Mouse (Mus musculus) kidney, postnatal 0 days (tissue): ENCODE results near the gene Ptpn7. TPM values are rescaled to one million over a fixed set of nuclear protein-coding genes. Genes with fewer than 3 reads are reported as not detected.

ENCODE experiments used
- polyA plus RNA-seq: library from polyadenylated mRNA; unstranded; fragments of >200 nt; fragmentation: Nextera tagmentation; extraction: Ambion mirVana; gene quantifications from 2 replicates; pipeline ENCODE4 v1.2.1, GENCODE M21; 2015

The Ptpn7 gene
- polyA plus RNA-seq, 1 experiment from 2014 or later, result 0.38 TPM

Other genes with a start within 250 kb of the Ptpn7 start
- 3.2 and 3.4 TPM in 2 replicates for gene Ppp1r12b, start 176.8 kb upstream of the Ptpn7 start, polyA plus RNA-seq
- 24.7 and 27.1 TPM in 2 replicates for gene Ube2t, start 170.1 kb upstream of the Ptpn7 start, polyA plus RNA-seq
- gene Lgr6, start 27.4 kb upstream of the Ptpn7 start, polyA plus RNA-seq, result 0.83 and 0.88 TPM in 2 replicates
- 47.4 and 49.3 TPM in 2 replicates for gene Arl8a, start 14.1 kb downstream of the Ptpn7 start, polyA plus RNA-seq
- not detected in 2 replicates for gene Gpr37l1, start 35.0 kb downstream of the Ptpn7 start, polyA plus RNA-seq
- gene Elf3, start 125.9 kb downstream of the Ptpn7 start, polyA plus RNA-seq, result 36.1 and 39.2 TPM in 2 replicates
- gene Rnpep, start 151.4 kb downstream of the Ptpn7 start, polyA plus RNA-seq, result 56.5 and 62.8 TPM in 2 replicates
- 314 and 318 TPM in 2 replicates for gene Timm17a, start 181.1 kb downstream of the Ptpn7 start, polyA plus RNA-seq
- gene Lmod1, start 192.1 kb downstream of the Ptpn7 start, polyA plus RNA-seq, result 2.1 and 2.9 TPM in 2 replicates
- gene Shisa4, start 242.5 kb downstream of the Ptpn7 start, polyA plus RNA-seq, result 42.9 and 50.7 TPM in 2 replicates